Mouse (Mus musculus) MEL-GATA-1-ER (cell line): ENCODE data around the gene Taf5l.
"Not testable (repeated sequence)": the region's sequence is repeated elsewhere in the genome, so short reads cannot be mapped to it uniquely, and the experiment has no call there.

Source experiments
- DNase-seq: peaks from one replicate; pipeline ENCODE4 v3.0.0-alpha.2; 2012; ENCODE audit warnings: low read depth; ENCODE audit errors: extremely low read depth

Gene Taf5l

DNA sequence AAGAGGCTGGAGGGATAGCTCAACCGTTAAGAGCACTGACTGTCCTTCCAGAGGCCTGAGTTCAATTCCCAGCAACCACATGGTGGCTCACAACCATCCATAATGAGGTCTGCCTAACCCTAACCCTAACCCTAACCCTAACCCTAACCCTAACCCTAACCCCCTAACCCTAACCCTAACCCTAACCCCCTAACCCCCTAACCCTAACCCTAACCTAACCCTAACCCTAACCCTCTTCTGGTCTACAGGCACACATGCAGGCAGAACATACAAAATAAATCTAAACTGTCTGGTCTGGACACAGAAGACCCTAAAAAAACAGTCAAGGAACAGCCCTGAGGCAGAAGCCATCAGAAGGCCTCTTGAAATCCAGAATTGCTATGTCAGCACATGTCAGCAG is 59.8 kb downstream of the Taf5l start:
- no peak for DNase-seq

DNA sequence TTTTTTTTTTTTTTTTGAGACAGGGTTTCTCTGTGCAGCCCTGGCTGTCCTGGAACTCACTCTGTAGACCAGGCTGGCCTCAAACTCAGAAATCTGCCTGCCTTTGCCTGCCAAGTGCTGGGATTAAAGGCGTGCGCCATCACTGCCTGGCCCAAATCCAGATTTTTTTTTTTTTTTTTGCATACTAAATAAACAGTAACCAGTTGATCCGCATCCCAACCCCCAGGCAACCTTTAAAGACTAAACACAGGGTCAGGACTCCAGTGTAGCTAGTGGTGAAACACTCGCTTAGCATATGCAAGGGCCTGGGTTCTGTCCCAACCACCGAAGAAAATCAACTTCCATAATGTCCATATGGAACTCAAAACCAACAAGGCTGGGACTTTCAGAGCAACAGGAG is 60.6 kb downstream of the Taf5l start:
- DNase-seq = not testable (repeated sequence)

GRCm38 (mm10) chr8:123960056-123960455 is 61.1 kb downstream of the Taf5l start:
- DNase-seq = no peak

DNA sequence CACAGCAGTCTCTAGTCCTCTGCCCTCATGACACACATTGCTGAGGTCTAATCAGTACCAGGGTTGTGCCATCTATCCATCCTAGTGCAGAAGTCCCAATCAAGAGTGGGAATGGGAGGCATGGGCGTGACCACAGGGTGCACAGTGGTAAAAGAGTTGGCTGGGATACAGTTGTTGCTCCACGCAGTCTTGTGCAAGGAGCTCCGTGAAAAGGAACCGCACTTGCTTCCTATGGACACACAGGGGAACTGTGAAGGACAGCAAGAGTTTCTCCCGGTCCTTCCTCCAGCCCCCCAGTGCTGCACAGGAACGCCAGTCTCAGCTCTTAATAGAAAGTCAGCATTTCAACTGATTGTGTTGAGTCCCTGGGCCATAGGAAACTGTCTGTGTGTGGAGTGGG is 61.7 kb downstream of the Taf5l start:
- DNase-seq = no peak

DNA sequence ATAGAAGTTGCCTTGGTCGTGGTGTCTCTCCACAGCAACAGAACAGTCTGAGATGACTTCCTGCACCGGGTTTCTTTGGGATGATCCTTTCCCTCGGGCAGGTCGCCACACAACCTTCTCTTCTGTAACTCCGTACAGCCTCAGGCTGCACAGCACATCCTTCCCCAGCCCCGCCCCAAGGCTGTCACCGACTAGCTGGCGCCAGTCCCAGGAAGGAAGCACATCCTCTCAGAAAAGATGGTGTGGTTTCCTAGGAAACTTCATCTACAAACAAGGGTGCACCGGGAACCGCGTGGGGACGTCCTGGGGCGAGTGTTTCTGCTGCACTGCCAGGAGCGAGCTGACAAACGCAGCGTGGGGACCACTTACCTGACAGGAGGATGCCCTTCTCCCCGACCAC is 63.1 kb downstream of the Taf5l start:
- DNase-seq = no peak

DNA sequence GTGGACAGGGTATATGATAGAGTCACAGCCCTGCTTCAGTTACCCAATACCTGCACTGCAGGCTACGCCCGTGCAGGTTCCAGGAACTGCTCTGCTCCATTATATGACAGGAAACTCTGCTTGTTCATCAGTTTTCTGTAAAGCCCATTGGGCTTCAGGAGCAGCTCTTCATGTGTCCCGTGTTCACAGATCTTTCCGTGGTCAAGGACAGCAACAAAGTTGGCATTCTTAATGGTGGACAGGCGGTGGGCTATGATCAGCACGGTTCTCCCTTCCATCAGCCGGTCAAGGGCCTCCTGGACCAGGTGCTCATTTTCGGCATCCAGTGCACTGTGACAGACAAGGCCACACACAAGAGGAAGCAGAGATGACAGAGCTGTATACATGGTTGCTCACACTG is 67.0 kb downstream of the Taf5l start:
- DNase-seq = no peak

DNA sequence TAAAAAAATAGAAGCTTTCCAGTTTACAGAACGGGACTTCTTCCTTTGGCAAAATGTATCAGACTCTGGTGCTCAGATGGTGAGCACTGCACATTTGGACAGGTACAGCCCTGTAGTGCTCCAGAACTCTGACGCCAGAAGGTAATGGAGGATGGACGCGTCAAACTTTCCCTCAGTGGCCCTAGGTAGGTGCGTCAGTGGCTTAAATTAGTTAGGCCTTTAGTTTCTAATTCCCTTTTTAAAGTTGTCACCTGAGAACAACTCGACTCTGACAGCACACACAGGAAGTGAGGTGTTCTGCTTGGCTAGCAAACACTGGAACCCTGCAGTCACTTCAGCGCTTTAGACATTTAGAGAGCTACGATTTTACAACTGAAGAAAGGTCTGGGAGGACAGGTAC is 67.5 kb downstream of the Taf5l start:
- DNase-seq = no peak

GRCm38 (mm10) chr8:123950077-123950802 is 71.0 kb downstream of the Taf5l start:
- DNase-seq = peak; percentile 51

GRCm38 (mm10) chr8:123949686-123949986 is 71.6 kb downstream of the Taf5l start:
- DNase-seq = peak; percentile 19

- DNase-seq = peak; percentile 91
Observed at GRCm38 (mm10) chr8:123948942-123949685, 72.1 kb downstream of the Taf5l start, which contains the start of gene Nup133. Nup133 (minus strand) TSS chr8:123949265.
